Mouse (Mus musculus): ENCODE results near the gene Eif2d. TPM values are rescaled to one million over a fixed set of nuclear protein-coding genes. Genes with fewer than 3 reads are reported as not detected.

Eif2d gene
- polyA plus RNA-seq, 1 experiment from 2014 or later = 66.6 TPM

GRCm38 (mm10) chr1:131233527-131233926 lies 80.5 kb downstream of the Eif2d start:
- Histone ChIP-seq H3K9ac (no peak overlapping the region), H3K4me1 (peaks cover 14% of the 10 kb centered on the region), H3K4me2 (replicated peaks) (no peak overlapping the region), H3K9me3 (no peaks in the 10 kb centered on the region), H3K27me3 (no peaks in the 10 kb centered on the region), H3K27ac (no peak overlapping the region), H3K4me3 (no peak overlapping the region), H3K36me3 (no peaks in the 10 kb centered on the region)
- no peak for ATAC-seq (ENCODE audit: insufficient number of reproducible peaks, insufficient read depth, low FRiP score, low TSS enrichment)
- WGBS = 65% methylated on average over 12 of the region's 12 CpGs

GRCm38 (mm10) chr1:131236077-131236476 lies 83.1 kb downstream of the Eif2d start:
- no peak overlapping the region for H3K9ac ChIP-seq
- WGBS = 30% methylated on average over 7 of the region's 7 CpGs
- H3K9me3 ChIP-seq = no peaks in the 10 kb centered on the region
- peaks cover 14% of the 10 kb centered on the region for H3K4me1 ChIP-seq
- 0 out of 2 replicates have a peak overlapping the region, but pooled peaks have one; percentile 12 for H3K27ac ChIP-seq
- no peak overlapping the region for H3K4me2 ChIP-seq (replicated peaks)
- H3K27me3 ChIP-seq = peaks cover 14% of the 10 kb centered on the region
- no peak overlapping the region for H3K4me3 ChIP-seq
- ATAC-seq (ENCODE audit: insufficient number of reproducible peaks, insufficient read depth, low FRiP score, low TSS enrichment) = no peak
- no peaks in the 10 kb centered on the region for H3K36me3 ChIP-seq

Other genes with a start within 250 kb of the Eif2d start
- gene Il20, start 241.7 kb upstream of the Eif2d start, polyA plus RNA-seq (2016; fragmentation: Nextera tagmentation; extraction: Ambion mirVana) = not detected in 2 replicates
- gene Il19, start 213.1 kb upstream of the Eif2d start, polyA plus RNA-seq (2016; fragmentation: Nextera tagmentation; extraction: Ambion mirVana) = 0.33 and 0.46 TPM in 2 replicates
- not detected in 2 replicates for gene Il10, start 133.3 kb upstream of the Eif2d start, polyA plus RNA-seq (2016; fragmentation: Nextera tagmentation; extraction: Ambion mirVana)
- 62.3 and 63.1 TPM in 2 replicates for gene Mapkapk2, start 55.4 kb upstream of the Eif2d start, polyA plus RNA-seq (2016; fragmentation: Nextera tagmentation; extraction: Ambion mirVana)
- gene Dyrk3, start 14.8 kb upstream of the Eif2d start, polyA plus RNA-seq (2016; fragmentation: Nextera tagmentation; extraction: Ambion mirVana) = 6.5 and 8.7 TPM in 2 replicates
- 1.1 and 2.1 TPM in 2 replicates for gene Rassf5, start 92.1 kb downstream of the Eif2d start, polyA plus RNA-seq (2016; fragmentation: Nextera tagmentation; extraction: Ambion mirVana)
- gene Ikbke, start 126.4 kb downstream of the Eif2d start, polyA plus RNA-seq (2016; fragmentation: Nextera tagmentation; extraction: Ambion mirVana) = 2.6 and 2.7 TPM in 2 replicates